Mouse (Mus musculus) forebrain, embryonic 11.5 days (tissue): ENCODE data around the gene Arl5a. TPM values are rescaled to one million over a fixed set of nuclear protein-coding genes. Genes with fewer than 3 reads are reported as not detected.

ENCODE experiments used
- ATAC-seq: fragments of 200-750 bp; cut with Nextera tagmentation; replicated peaks from 2 replicates; pipeline ENCODE4 v1.8.0; 2017; ENCODE audit warnings: moderate TSS enrichment; ENCODE audit not compliant: low FRiP score
- DNase-seq: peaks from one replicate; pipeline ENCODE4 v3.0.0-alpha.2; 2017; ENCODE audit warnings: low spot score
- H3K27ac ChIP-seq: fragments of 300-500 bp; sonication (generic); 2 replicates; pipeline ENCODE4 v1.5.1; 2014; ENCODE audit warnings: low read depth, low read length
- H3K27me3 ChIP-seq: fragments of 300-500 bp; sonication (generic); 2 replicates; pipeline ENCODE4 v1.6.1; 2014; ENCODE audit warnings: mild to moderate bottlenecking, low read length, mixed read lengths; ENCODE audit not compliant: control insufficient read depth, insufficient read depth
- H3K36me3 ChIP-seq: fragments of 300-500 bp; sonication (generic); 2 replicates; pipeline ENCODE4 v1.6.1; 2014; ENCODE audit warnings: mild to moderate bottlenecking, low read length, moderate library complexity, mixed read lengths; ENCODE audit not compliant: control insufficient read depth, insufficient read depth
- H3K4me1 ChIP-seq: fragments of 300-500 bp; sonication (generic); replicated peaks from 2 replicates; pipeline ENCODE4 v1.6.1; 2014; ENCODE audit warnings: low read length, mixed read lengths; ENCODE audit not compliant: control insufficient read depth, insufficient read depth
- H3K4me2 ChIP-seq: fragments of 300-500 bp; sonication (generic); 2 replicates; pipeline ENCODE4 v1.6.1; 2014; ENCODE audit warnings: low read depth, mild to moderate bottlenecking, low read length, moderate library complexity, mixed read lengths; ENCODE audit not compliant: severe bottlenecking
- H3K4me3 ChIP-seq: fragments of 300-500 bp; sonication (generic); 2 replicates; pipeline ENCODE4 v1.5.1; 2014; ENCODE audit warnings: low read depth, low read length
- H3K9ac ChIP-seq: fragments of 300-500 bp; sonication (generic); 2 replicates; pipeline ENCODE4 v1.6.1; 2014; ENCODE audit warnings: low read length
- H3K9me3 ChIP-seq: fragments of 300-500 bp; sonication (generic); 2 replicates; pipeline ENCODE4 v1.6.1; 2016; ENCODE audit warnings: low read length, mixed read lengths; ENCODE audit not compliant: control insufficient read depth
- WGBS: fragments of 180-500 bp; shearing (Covaris S2); extraction: QIAGEN DNeasy Blood & Tissue Kit; methylation state at CpG from one replicate; pipeline ENCODE4 v1.1.7; 2014; 5-methylcytosine and 5-hydroxymethylcytosine counted together
- polyA plus RNA-seq: library from polyadenylated mRNA; unstranded; fragments of >200 nt; fragmentation: Nextera tagmentation; extraction: Ambion mirVana; gene quantifications from 2 replicates; pipeline ENCODE4 v1.2.1, GENCODE M21; 2014

Arl5a gene
- polyA plus RNA-seq, 1 experiment from 2014 or later: 77.8 TPM

DNA sequence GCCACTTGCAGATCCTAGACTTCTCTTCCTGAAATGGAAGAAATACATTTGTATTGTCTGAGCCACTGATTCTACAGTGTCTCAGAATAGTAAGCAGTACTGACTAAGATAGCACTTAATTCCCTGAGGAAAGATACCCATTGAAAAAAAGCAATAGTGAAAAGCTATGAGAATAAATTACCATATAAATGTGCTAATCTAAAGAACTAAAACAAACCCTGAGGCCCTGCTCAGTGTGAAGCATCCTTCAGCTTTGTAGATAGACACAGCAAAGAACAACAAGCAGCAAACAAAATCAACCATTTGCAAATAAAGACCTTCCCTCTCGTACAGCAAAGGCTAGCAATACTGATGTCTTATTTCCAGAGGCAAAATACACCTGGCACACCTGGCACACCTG lies 65.0 kb downstream of the Arl5a start:
- ATAC-seq: no peak
- H3K4me2 ChIP-seq: no peak overlapping the region
- no peaks in the 10 kb centered on the region for H3K36me3 ChIP-seq
- 70% methylated on average over 1 of the region's 1 CpGs for WGBS
- no peak overlapping the region for H3K4me3 ChIP-seq
- no peak overlapping the region for H3K27ac ChIP-seq
- no peak overlapping the region for H3K9ac ChIP-seq
- no peaks in the 10 kb centered on the region for H3K4me1 ChIP-seq
- no peaks in the 10 kb centered on the region for H3K27me3 ChIP-seq
- no peaks in the 10 kb centered on the region for H3K9me3 ChIP-seq
- no peak for DNase-seq

DNA sequence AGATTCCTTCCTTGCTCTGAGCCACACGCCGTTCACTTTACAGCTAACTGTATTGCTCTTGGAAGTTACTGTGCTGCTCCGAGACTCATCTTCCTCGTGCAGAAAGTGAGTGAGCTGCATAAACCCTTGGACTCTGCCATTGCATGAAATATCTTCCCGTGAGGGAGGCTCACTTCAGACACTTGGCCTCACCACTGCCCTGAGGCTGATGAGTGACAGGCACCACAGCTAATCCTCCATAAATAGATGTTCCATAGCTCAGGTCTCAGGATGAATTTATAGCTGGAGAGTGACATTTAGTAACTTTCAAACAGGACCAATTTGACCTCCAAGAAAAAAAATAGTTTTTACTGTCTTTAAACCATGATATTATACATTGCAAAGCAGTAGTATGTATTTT lies 66.5 kb downstream of the Arl5a start:
- Histone ChIP-seq H3K36me3 (no peaks in the 10 kb centered on the region), H3K27me3 (no peaks in the 10 kb centered on the region), H3K9me3 (no peaks in the 10 kb centered on the region), H3K4me1 (no peaks in the 10 kb centered on the region), H3K27ac (no peak overlapping the region), H3K9ac (no peak overlapping the region), H3K4me3 (no peak overlapping the region), H3K4me2 (no peak overlapping the region)
- DNase-seq: no peak
- ATAC-seq: no peak
- WGBS: 83% methylated on average over 5 of the region's 5 CpGs

DNA sequence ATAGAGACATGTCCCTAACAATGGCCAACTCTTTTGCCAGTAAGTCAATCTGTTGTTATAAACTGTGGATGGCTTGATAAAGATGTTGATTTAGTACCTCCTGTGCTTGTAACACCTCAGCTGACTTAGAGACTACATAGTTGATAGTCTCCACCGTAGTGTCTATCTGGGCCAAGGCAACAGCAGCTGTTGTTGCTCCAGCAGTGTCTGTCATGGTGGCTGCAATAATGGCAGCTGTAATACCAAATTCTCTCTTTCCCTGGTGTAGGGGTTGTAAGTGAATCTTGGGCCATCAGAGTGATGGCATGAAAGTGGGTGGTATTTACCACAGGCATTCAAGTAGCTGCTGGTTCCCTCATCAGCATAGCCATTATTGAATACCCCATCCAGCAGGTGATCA lies 73.7 kb downstream of the Arl5a start:
- H3K27me3 ChIP-seq: no peaks in the 10 kb centered on the region
- H3K9me3 ChIP-seq: no peaks in the 10 kb centered on the region
- H3K9ac ChIP-seq: no peak overlapping the region
- H3K36me3 ChIP-seq: no peaks in the 10 kb centered on the region
- H3K4me1 ChIP-seq: no peaks in the 10 kb centered on the region
- H3K4me2 ChIP-seq: no peak overlapping the region
- DNase-seq (no peak), ATAC-seq (no peak)
- 92% methylated on average over 1 of the region's 1 CpGs for WGBS
- no peak overlapping the region for H3K27ac ChIP-seq
- H3K4me3 ChIP-seq: no peak overlapping the region

Other genes with a start within 250 kb of the Arl5a start
- gene Neb, start 46.4 kb downstream of the Arl5a start, polyA plus RNA-seq: 0.24 and 0.39 TPM in 2 replicates